Comparison of ENCODE assay signal across 8 mouse cellular contexts in the genomic region with DNA sequence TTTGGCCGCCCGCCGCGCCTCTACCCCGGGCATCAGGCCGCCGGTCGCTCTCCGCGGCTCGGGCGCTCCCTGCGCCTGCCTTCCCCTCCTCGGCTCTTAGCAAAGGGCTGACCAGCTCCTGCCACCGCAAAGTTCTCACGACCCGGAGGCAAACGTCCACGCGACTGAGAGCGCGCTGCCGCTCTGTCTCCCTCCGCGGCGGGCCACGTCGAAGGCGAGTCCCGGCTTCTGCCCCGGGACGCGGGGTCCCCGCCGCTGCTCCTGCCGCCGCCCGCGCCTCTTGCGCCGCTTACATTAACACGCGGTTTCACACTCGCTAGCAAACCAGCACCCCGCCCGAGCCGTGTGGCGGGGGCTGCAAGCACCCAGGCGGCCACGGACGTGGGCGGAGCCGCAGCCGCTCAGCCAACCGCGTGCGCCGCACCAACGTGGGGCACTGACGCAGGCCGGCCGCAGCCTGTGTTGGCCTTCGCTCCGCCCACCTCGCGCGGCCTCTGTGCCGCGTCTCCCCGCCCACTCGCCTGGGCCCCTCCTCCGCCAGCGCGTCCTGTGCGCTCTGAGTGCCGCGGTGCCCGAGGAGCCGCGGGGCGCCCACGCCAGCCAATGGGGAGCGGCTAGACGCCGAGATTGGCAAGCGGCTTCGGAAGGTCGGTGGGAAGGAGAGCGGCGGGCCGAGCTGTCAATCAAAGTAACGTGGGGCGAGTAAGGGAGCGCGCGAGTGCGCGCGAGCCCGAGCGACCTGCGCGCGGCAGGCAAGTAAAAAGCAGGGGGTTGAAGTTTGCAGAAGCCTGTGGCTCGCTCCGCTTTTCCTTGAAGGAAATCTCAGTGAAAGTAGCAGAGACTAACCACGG. TPM values are rescaled to one million over a fixed set of nuclear protein-coding genes. Genes with fewer than 3 reads are reported as not detected.
DNase-seq lines count a peak whose midpoint lies in the region; ATAC-seq lines count a peak whose summit lies in the region.

A gene (minus strand): TSS at position 361 of the 851 bp plus-strand sequence.

- peak within 1 kb of the TSS; percentile 89 for H3K4me3 ChIP-seq in hindbrain, embryonic 14.5 days (replicated peaks; ENCODE audit: low read length)

- peaks cover 27% of the 10 kb centered on the region for H3K4me1 ChIP-seq in hindbrain, embryonic 14.5 days (replicated peaks; ENCODE audit: control insufficient read depth, insufficient read depth, low read length)

- H3K9ac ChIP-seq in hindbrain, embryonic 14.5 days = peak within 1 kb of the TSS; percentile 93

- under 1% methylated on average over 90 of the region's 107 CpGs for WGBS in hindbrain, embryonic 14.5 days

- H3K36me3 ChIP-seq in hindbrain, embryonic 14.5 days (replicated peaks; ENCODE audit: control insufficient read depth, insufficient read depth) = no peaks in the 10 kb centered on the region

- peak; percentile 97 for DNase-seq in R1 (ENCODE audit: low read depth, low spot score)
- DNase-seq in cerebellum, postnatal 25 days = peak; percentile 99 to 100
- DNase-seq in frontal cortex, postnatal 25 days (ENCODE audit: low spot score in 2 of 2) = peak; percentile 97 to 98
- peak; percentile 99 for DNase-seq in hindbrain, embryonic 14.5 days (ENCODE audit: low spot score)
- DNase-seq in layer of hippocampus, postnatal 36 days = peak; percentile 100
- DNase-seq in lung, postnatal 36 days = peak; percentile 99
- peak; percentile 100 for DNase-seq in retina, postnatal 1 day
- peak; percentile 97 to 100 for DNase-seq in urinary bladder, adult 18-20 months (ENCODE audit: low spot score in 2 of 2)

- ATAC-seq in hindbrain, embryonic 14.5 days (ENCODE audit: low FRiP score) = peak; percentile 98

- H3K27ac ChIP-seq in hindbrain, embryonic 14.5 days = peak within 1 kb of the TSS; percentile 97

- no peaks in the 10 kb centered on the region for H3K9me3 ChIP-seq in hindbrain, embryonic 14.5 days (ENCODE audit: control insufficient read depth, low read length)

- peaks cover 3% of the 10 kb centered on the region; the same call in 1 of the 2 replicates for H3K27me3 ChIP-seq in hindbrain, embryonic 14.5 days (ENCODE audit: control insufficient read depth, insufficient read depth, low read length)

- peak within 1 kb of the TSS; percentile 84 for H3K4me2 ChIP-seq in hindbrain, embryonic 14.5 days (replicated peaks)

RNA-seq across cellular contexts. Expression of the gene that starts here (rescaled TPM):
- 41.5 and 44.1 TPM in 2 replicates for polyA plus RNA-seq in hindbrain, embryonic 14.5 days (2014; fragmentation: Nextera tagmentation; extraction: Ambion mirVana)
- total RNA-seq in layer of hippocampus, postnatal 36 days (2021) = 10 to 100 TPM; 70.6 to 82.8 TPM

Comparison
In these comparisons a context has a peak if more than half of its experiments do, and no peak if none do; other contexts are left out.
1. Peak in every context shown above with its lines: DNase-seq, ATAC-seq, H3K4me3 ChIP-seq and H3K27ac ChIP-seq.